Mouse (Mus musculus): ENCODE measurements at regions not wholly inside any gene's neighbourhood (a gene's known extent, or its start where the extent isn't known, plus 50 kb on each side); places are given as distances from the start of the nearest gene placed in this dataset.

DNA sequence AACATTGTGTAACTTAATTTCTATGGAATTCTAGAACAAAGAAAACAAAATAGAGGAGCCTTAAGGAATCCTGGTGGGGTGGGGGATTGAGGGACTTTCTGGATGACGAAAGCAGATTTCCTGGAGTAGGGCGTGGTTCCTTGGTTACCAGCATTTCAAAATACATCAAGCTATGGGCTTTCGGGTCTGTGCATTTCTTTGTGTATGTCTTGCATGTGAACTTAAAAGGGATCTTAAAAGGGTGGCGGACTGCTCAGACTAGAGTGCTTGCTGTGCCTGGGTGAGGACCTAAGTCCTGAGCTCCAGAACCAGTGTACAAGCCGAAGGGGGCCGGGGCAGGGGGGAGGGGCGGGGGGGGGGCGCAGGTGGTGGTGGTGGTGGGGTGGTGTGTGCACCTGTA is 91.5 kb upstream of the Slc45a1 start:
- Histone ChIP-seq H3K9me3 (ENCODE audit: low read length) (no peaks in the 10 kb centered on the region), H3K36me3 (ENCODE audit: insufficient read depth, low read length) (no peaks in the 10 kb centered on the region), H3K4me1 (replicated peaks; ENCODE audit: low read depth, low read length) (peaks cover 40% of the 10 kb centered on the region), H3K4me3 (replicated peaks; ENCODE audit: low read length) (no peak overlapping the region), H3K27me3 (ENCODE audit: insufficient read depth, low read length) (no peaks in the 10 kb centered on the region)
- TF ChIP-seq CTCF (conservative IDR thresholded peaks at IDR 0.05; ENCODE audit: low read length) (no peak), NANOG (IDR thresholded peaks at IDR 0.05; ENCODE audit: borderline replicate concordance, low read length) (no peak), POU5F1 (IDR thresholded peaks at IDR 0.05; ENCODE audit: borderline replicate concordance, low read length) (no peak)

- no peaks in the 10 kb centered on the region for H3K9me3 ChIP-seq (ENCODE audit: low read length)
- TF ChIP-seq CTCF (conservative IDR thresholded peaks at IDR 0.05; ENCODE audit: low read length) (no peak), NANOG (IDR thresholded peaks at IDR 0.05; ENCODE audit: borderline replicate concordance, low read length) (no peak), POU5F1 (IDR thresholded peaks at IDR 0.05; ENCODE audit: borderline replicate concordance, low read length) (no peak)
- H3K27me3 ChIP-seq (ENCODE audit: insufficient read depth, low read length) = no peaks in the 10 kb centered on the region
- H3K36me3 ChIP-seq (ENCODE audit: insufficient read depth, low read length) = no peaks in the 10 kb centered on the region
- H3K4me3 ChIP-seq (replicated peaks; ENCODE audit: low read length) = no peak overlapping the region
- peaks cover 43% of the 10 kb centered on the region for H3K4me1 ChIP-seq (replicated peaks; ENCODE audit: low read depth, low read length)
Observed at GRCm38 (mm10) chr4:150743103-150743502, 91.1 kb upstream of the Slc45a1 start.

DNA sequence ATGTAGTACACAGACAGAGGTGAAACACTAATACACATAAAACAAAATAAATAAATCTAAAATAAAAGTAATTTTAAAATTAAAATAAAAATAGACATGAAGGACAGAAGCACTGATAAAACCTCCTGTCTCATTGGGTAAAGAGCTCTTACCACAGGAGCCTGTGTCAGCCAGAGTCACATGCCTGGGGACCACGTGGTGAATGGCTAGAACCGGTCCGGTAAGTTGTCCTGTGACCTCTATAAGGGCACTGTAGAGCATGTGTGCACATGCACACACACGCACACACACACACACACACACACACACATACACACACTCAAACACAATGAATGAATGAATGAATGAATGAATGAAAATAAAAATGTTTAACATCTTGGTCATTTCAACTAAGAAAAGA is 89.8 kb upstream of the Slc45a1 start:
- H3K4me1 ChIP-seq (replicated peaks; ENCODE audit: low read depth, low read length) = peaks cover 43% of the 10 kb centered on the region
- no peak overlapping the region for H3K4me3 ChIP-seq (replicated peaks; ENCODE audit: low read length)
- no peaks in the 10 kb centered on the region for H3K27me3 ChIP-seq (ENCODE audit: insufficient read depth, low read length)
- no peaks in the 10 kb centered on the region for H3K9me3 ChIP-seq (ENCODE audit: low read length)
- TF ChIP-seq POU5F1 (IDR thresholded peaks at IDR 0.05; ENCODE audit: borderline replicate concordance, low read length) (no peak), NANOG (IDR thresholded peaks at IDR 0.05; ENCODE audit: borderline replicate concordance, low read length) (no peak), CTCF (conservative IDR thresholded peaks at IDR 0.05; ENCODE audit: low read length) (no peak)
- H3K36me3 ChIP-seq (ENCODE audit: insufficient read depth, low read length) = no peaks in the 10 kb centered on the region

- no peak overlapping the region for H3K4me3 ChIP-seq (replicated peaks; ENCODE audit: low read length)
- H3K27me3 ChIP-seq (ENCODE audit: insufficient read depth, low read length) = peaks cover 4% of the 10 kb centered on the region; the same call in 1 of the 2 replicates
- no peaks in the 10 kb centered on the region for H3K36me3 ChIP-seq (ENCODE audit: insufficient read depth, low read length)
- TF ChIP-seq CTCF (conservative IDR thresholded peaks at IDR 0.05; ENCODE audit: low read length) = no peak
- no peak for TF ChIP-seq POU5F1 (IDR thresholded peaks at IDR 0.05; ENCODE audit: borderline replicate concordance, low read length)
- no peak for TF ChIP-seq NANOG (IDR thresholded peaks at IDR 0.05; ENCODE audit: borderline replicate concordance, low read length)
- H3K4me1 ChIP-seq (replicated peaks; ENCODE audit: low read depth, low read length) = peaks cover 30% of the 10 kb centered on the region
- no peaks in the 10 kb centered on the region for H3K9me3 ChIP-seq (ENCODE audit: low read length)
Observed at GRCm38 (mm10) chr4:150740167-150740566, 88.2 kb upstream of the Slc45a1 start.

GRCm38 (mm10) chr4:150738736-150739135 is 86.8 kb upstream of the Slc45a1 start:
- H3K36me3 ChIP-seq (ENCODE audit: insufficient read depth, low read length) = no peaks in the 10 kb centered on the region
- H3K4me1 ChIP-seq (replicated peaks; ENCODE audit: low read depth, low read length) = peaks cover 27% of the 10 kb centered on the region
- TF ChIP-seq CTCF (conservative IDR thresholded peaks at IDR 0.05; ENCODE audit: low read length) (no peak), POU5F1 (IDR thresholded peaks at IDR 0.05; ENCODE audit: borderline replicate concordance, low read length) (no peak), NANOG (IDR thresholded peaks at IDR 0.05; ENCODE audit: borderline replicate concordance, low read length) (no peak)
- H3K9me3 ChIP-seq (ENCODE audit: low read length) = no peaks in the 10 kb centered on the region
- no peak overlapping the region for H3K4me3 ChIP-seq (replicated peaks; ENCODE audit: low read length)
- H3K27me3 ChIP-seq (ENCODE audit: insufficient read depth, low read length) = peaks cover 6% of the 10 kb centered on the region; the same call in 1 of the 2 replicates

- TF ChIP-seq CTCF (conservative IDR thresholded peaks at IDR 0.05; ENCODE audit: low read length) (no peak), NANOG (IDR thresholded peaks at IDR 0.05; ENCODE audit: borderline replicate concordance, low read length) (no peak)
- H3K9me3 ChIP-seq (ENCODE audit: low read length) = peaks cover 3% of the 10 kb centered on the region; the same call in 1 of the 2 replicates
- no peak overlapping the region for H3K4me3 ChIP-seq (replicated peaks; ENCODE audit: low read length)
- H3K36me3 ChIP-seq (ENCODE audit: insufficient read depth, low read length) = no peaks in the 10 kb centered on the region
- 0 out of 2 replicates have a peak, but pooled peaks cover 4% of the 10 kb centered on the region for H3K27me3 ChIP-seq (ENCODE audit: insufficient read depth, low read length)
- H3K4me1 ChIP-seq (replicated peaks; ENCODE audit: low read depth, low read length) = peaks cover 5% of the 10 kb centered on the region; the same call in 1 of the 2 replicates
Observed at GRCm38 (mm10) chr4:150730061-150730812, 78.3 kb upstream of the Slc45a1 start.

- Histone ChIP-seq H3K27me3 (ENCODE audit: insufficient read depth, low read length) (peaks cover 12% of the 10 kb centered on the region), H3K36me3 (ENCODE audit: insufficient read depth, low read length) (no peaks in the 10 kb centered on the region), H3K9me3 (ENCODE audit: low read length) (peaks cover 3% of the 10 kb centered on the region; the same call in 1 of the 2 replicates), H3K4me1 (replicated peaks; ENCODE audit: low read depth, low read length) (peaks cover 14% of the 10 kb centered on the region; the same call in 1 of the 2 replicates), H3K4me3 (replicated peaks; ENCODE audit: low read length) (no peak overlapping the region)
- TF ChIP-seq CTCF (conservative IDR thresholded peaks at IDR 0.05; ENCODE audit: low read length) = peak; percentile 53
- no peak for TF ChIP-seq POU5F1 (IDR thresholded peaks at IDR 0.05; ENCODE audit: borderline replicate concordance, low read length)
Observed at GRCm38 (mm10) chr4:150726539-150726938, 74.6 kb upstream of the Slc45a1 start.

- peaks cover 16% of the 10 kb centered on the region; the same call in 1 of the 2 replicates for H3K4me1 ChIP-seq (replicated peaks; ENCODE audit: low read depth, low read length)
- H3K36me3 ChIP-seq (ENCODE audit: insufficient read depth, low read length) = no peaks in the 10 kb centered on the region
- H3K4me3 ChIP-seq (replicated peaks; ENCODE audit: low read length) = no peak overlapping the region
- TF ChIP-seq POU5F1 (IDR thresholded peaks at IDR 0.05; ENCODE audit: borderline replicate concordance, low read length) (no peak), NANOG (IDR thresholded peaks at IDR 0.05; ENCODE audit: borderline replicate concordance, low read length) (no peak), CTCF (conservative IDR thresholded peaks at IDR 0.05; ENCODE audit: low read length) (no peak)
- peaks cover 3% of the 10 kb centered on the region; the same call in 1 of the 2 replicates for H3K9me3 ChIP-seq (ENCODE audit: low read length)
- peaks cover 12% of the 10 kb centered on the region for H3K27me3 ChIP-seq (ENCODE audit: insufficient read depth, low read length)
Observed at GRCm38 (mm10) chr4:150726136-150726480, 74.1 kb upstream of the Slc45a1 start.

All from E14TG2a.4 (cell line).